Mouse (Mus musculus) embryonic fibroblast, embryonic 13.5 days (primary cell): Measurements from ENCODE around the gene D6Ertd527e.

Experiments used
- CTCF ChIP-seq: IDR thresholded peaks from 2 replicates; pipeline ENCODE4 v1.5.1; 2011; ENCODE audit warnings: mild to moderate bottlenecking, control low read depth, low read length, moderate library complexity, borderline replicate concordance; ENCODE audit not compliant: insufficient read depth
- POLR2A ChIP-seq: IDR thresholded peaks from 2 replicates; pipeline ENCODE4 v1.6.1; 2011; ENCODE audit warnings: low read depth, mild to moderate bottlenecking, control low read depth, low read length, moderate library complexity

DNA sequence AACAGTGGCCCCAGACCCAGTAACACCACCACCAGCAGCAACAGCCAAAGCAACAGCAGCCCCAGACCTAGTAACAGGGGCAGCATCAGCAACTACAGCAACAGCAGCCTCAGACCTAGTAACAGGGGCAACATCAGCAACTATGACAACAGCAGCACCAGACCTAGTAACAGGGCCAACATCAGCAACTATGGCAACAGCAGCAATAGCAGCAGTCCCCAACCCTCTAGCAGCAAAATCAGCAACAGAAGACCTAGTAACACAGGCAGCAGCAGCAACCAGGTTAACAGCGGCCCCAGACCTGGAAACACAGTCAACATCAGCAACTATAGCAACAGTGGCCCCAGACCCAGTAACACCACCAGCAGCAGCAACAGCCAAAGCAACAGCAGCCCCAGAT, 6.9 kb downstream of the D6Ertd527e start:
- no peak for TF ChIP-seq CTCF
- TF ChIP-seq POLR2A = no peak
